Mouse (Mus musculus) ES-E14 (cell line): ENCODE measurements around the gene Nsd1.

Experiments
- CHD2 ChIP-seq: IDR thresholded peaks from 2 replicates; pipeline ENCODE4 v1.6.1; 2014; ENCODE audit warnings: mild to moderate bottlenecking, low read depth, low read length, inconsistent platforms
- MAFK ChIP-seq: IDR thresholded peaks from 2 replicates; pipeline ENCODE4 v1.6.1; 2014; ENCODE audit warnings: mild to moderate bottlenecking, low read depth, low read length, inconsistent platforms; ENCODE audit not compliant: insufficient read depth
- ZC3H11A ChIP-seq: IDR thresholded peaks from 2 replicates; pipeline ENCODE4 v1.6.1; 2012; ENCODE audit warnings: low read depth, mild to moderate bottlenecking, inconsistent platforms, low read length, borderline replicate concordance

DNA sequence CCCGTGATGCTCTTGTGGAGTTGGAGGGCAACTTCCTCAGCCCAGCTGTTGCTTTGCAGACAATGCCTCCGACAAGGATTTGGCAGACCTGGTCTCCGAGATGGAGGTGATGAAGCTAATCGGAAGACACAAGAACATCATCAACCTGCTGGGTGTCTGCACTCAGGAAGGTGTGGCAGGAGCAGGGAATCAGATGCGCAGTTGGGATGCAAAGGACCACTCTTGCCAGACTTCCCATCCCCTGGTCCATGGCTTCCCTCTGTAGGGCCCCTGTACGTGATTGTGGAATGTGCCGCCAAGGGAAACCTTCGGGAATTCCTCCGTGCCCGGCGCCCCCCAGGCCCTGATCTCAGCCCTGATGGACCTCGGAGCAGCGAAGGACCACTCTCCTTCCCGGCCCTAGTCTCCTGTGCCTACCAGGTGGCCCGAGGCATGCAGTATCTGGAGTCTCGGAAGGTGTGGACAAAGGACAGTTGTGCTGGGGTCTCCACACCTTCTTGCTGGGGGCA lies 43.7 kb upstream of the Nsd1 start:
- no peak for TF ChIP-seq CHD2
- TF ChIP-seq ZC3H11A: no peak
- TF ChIP-seq MAFK: no peak
